Mouse (Mus musculus) midbrain, embryonic 14.5 days (tissue): ENCODE measurements at regions not wholly inside any gene's neighbourhood (a gene's known extent, or its start where the extent isn't known, plus 50 kb on each side); places are given as distances from the start of the nearest gene placed in this dataset.
"Not testable (repeated sequence)": the region's sequence is repeated elsewhere in the genome, so short reads cannot be mapped to it uniquely, and the experiment has no call there.

Experiments
- ATAC-seq: fragments of 200-750 bp; cut with Nextera tagmentation; 2 replicates; pipeline ENCODE4 v1.8.0; 2017; ENCODE audit warnings: moderate number of reproducible peaks, moderate library complexity; ENCODE audit not compliant: low FRiP score, low TSS enrichment
- DNase-seq: peaks from one replicate; pipeline ENCODE4 v3.0.0-alpha.2; 2015
- H3K27ac ChIP-seq: fragments of 300-500 bp; sonication (generic); replicated peaks from 2 replicates; pipeline ENCODE4 v1.5.1; 2014; ENCODE audit warnings: mild to moderate bottlenecking, low read depth, low read length, moderate library complexity
- H3K27me3 ChIP-seq: fragments of 300-500 bp; sonication (generic); 2 replicates; pipeline ENCODE4 v1.6.1; 2014; ENCODE audit warnings: low read length, control low read depth, mixed read lengths; ENCODE audit not compliant: control insufficient read depth, insufficient read depth
- H3K36me3 ChIP-seq: fragments of 300-500 bp; sonication (generic); 2 replicates; pipeline ENCODE4 v1.6.1; 2014; ENCODE audit warnings: low read length, control low read depth; ENCODE audit not compliant: control insufficient read depth, insufficient read depth
- H3K4me1 ChIP-seq: fragments of 300-500 bp; sonication (generic); 2 replicates; pipeline ENCODE4 v1.6.1; 2014; ENCODE audit warnings: mild to moderate bottlenecking, antibody characterized with exemption, low read length, control low read depth; ENCODE audit not compliant: control insufficient read depth, insufficient read depth
- H3K4me2 ChIP-seq: fragments of 300-500 bp; sonication (generic); 2 replicates; pipeline ENCODE4 v1.6.1; 2014; ENCODE audit warnings: mild to moderate bottlenecking, low read length, moderate library complexity
- H3K4me3 ChIP-seq: fragments of 300-500 bp; sonication (generic); replicated peaks from 2 replicates; pipeline ENCODE4 v1.5.1; 2014; ENCODE audit warnings: low read depth, low read length
- H3K9ac ChIP-seq: fragments of 300-500 bp; sonication (generic); replicated peaks from 2 replicates; pipeline ENCODE4 v1.6.1; 2014; ENCODE audit warnings: mild to moderate bottlenecking, low read length, moderate library complexity
- H3K9me3 ChIP-seq: fragments of 300-500 bp; sonication (generic); 2 replicates; pipeline ENCODE4 v1.6.1; 2016; ENCODE audit warnings: low read length, control low read depth, mixed read lengths; ENCODE audit not compliant: control insufficient read depth
- WGBS: fragments of 180-500 bp; shearing (Covaris S2); extraction: QIAGEN DNeasy Blood & Tissue Kit; methylation state at CpG from one replicate; pipeline ENCODE4 v1.1.7; 2014; 5-methylcytosine and 5-hydroxymethylcytosine counted together

DNA sequence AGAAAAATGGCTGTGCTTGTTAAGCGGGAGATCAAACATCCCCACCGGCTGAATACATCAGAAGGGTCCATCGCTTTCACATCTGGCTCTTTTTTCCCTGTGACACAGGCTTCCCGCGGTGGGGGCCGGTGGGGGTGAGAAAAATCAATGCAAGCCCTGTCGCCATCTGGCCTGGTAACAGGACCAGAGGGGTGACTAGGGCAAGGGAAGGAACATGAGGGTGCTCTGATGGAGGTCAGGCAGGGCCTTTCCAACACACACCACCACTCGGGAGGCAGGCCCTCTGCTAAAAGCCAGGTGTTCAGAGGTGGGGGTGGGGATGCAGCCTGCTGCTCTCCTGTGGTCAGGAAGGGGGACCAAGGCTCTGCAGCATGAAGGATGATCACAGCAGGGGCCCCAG, 107.5 kb upstream of the Syt13 start:
- Histone ChIP-seq H3K4me2 (no peak overlapping the region), H3K9ac (no peak overlapping the region; the same call in 1 of the 2 replicates), H3K36me3 (no peaks in the 10 kb centered on the region), H3K27me3 (no peaks in the 10 kb centered on the region), H3K9me3 (no peaks in the 10 kb centered on the region), H3K27ac (peak overlapping the region; percentile 90), H3K4me1 (peaks cover 42% of the 10 kb centered on the region), H3K4me3 (no peak overlapping the region)
- WGBS, result 5% methylated on average over 8 of the region's 8 CpGs
- DNase-seq, result peak; percentile 53
- ATAC-seq, result peak; percentile 35; the same call in 1 of the 2 replicates

DNA sequence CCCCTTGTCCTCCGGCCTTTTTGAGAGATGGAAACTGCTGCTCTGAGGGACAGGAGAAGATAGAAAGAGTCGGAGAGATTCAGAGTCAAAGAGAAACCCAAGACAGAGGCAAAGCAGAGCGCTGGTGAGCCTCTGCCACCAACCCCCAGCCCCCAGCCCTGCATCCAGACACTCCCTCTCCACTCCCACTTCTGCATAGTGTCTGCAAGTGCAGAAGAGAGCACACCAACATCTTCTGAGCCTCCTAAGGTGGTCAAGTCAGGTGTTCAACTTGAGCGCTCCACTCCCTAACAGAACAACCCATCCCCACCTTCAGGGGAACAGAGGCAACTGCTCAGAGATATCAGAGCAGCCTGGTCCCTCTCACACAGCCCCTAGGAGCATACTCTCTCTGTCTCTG, 106.8 kb upstream of the Syt13 start:
- no peak overlapping the region for H3K4me2 ChIP-seq
- H3K4me1 ChIP-seq, result peaks cover 46% of the 10 kb centered on the region
- no peak overlapping the region for H3K4me3 ChIP-seq
- H3K27me3 ChIP-seq, result no peaks in the 10 kb centered on the region
- peak overlapping the region; percentile 90 for H3K27ac ChIP-seq
- ATAC-seq (no peak), DNase-seq (no peak)
- H3K9ac ChIP-seq, result no peak overlapping the region
- no peaks in the 10 kb centered on the region for H3K9me3 ChIP-seq
- 82% methylated on average over 4 of the region's 4 CpGs for WGBS
- H3K36me3 ChIP-seq, result no peaks in the 10 kb centered on the region

- Histone ChIP-seq H3K9ac (no peak overlapping the region), H3K27me3 (no peaks in the 10 kb centered on the region), H3K4me2 (no peak overlapping the region), H3K36me3 (no peaks in the 10 kb centered on the region), H3K27ac (0 out of 2 replicates have a peak overlapping the region, but pooled peaks have one; percentile 3), H3K4me3 (no peak overlapping the region), H3K4me1 (peaks cover 54% of the 10 kb centered on the region), H3K9me3 (no peaks in the 10 kb centered on the region)
- ATAC-seq (no peak), DNase-seq (peak; percentile 56)
- 5% methylated on average over 3 of the region's 3 CpGs for WGBS
These were observed 105.7 kb upstream of the Syt13 start for GRCm38 (mm10) chr2:92809226-92809625.

GRCm38 (mm10) chr2:92809681-92810323, 105.1 kb upstream of the Syt13 start:
- H3K36me3 ChIP-seq, result no peaks in the 10 kb centered on the region
- no peak overlapping the region for H3K9ac ChIP-seq
- H3K4me1 ChIP-seq, result peaks cover 54% of the 10 kb centered on the region
- no peaks in the 10 kb centered on the region for H3K27me3 ChIP-seq
- H3K4me2 ChIP-seq, result no peak overlapping the region
- no peak overlapping the region for H3K27ac ChIP-seq
- no peak overlapping the region for H3K4me3 ChIP-seq
- WGBS, result 87% methylated on average over 4 of the region's 4 CpGs
- ATAC-seq (no peak), DNase-seq (no peak)
- H3K9me3 ChIP-seq, result no peaks in the 10 kb centered on the region

DNA sequence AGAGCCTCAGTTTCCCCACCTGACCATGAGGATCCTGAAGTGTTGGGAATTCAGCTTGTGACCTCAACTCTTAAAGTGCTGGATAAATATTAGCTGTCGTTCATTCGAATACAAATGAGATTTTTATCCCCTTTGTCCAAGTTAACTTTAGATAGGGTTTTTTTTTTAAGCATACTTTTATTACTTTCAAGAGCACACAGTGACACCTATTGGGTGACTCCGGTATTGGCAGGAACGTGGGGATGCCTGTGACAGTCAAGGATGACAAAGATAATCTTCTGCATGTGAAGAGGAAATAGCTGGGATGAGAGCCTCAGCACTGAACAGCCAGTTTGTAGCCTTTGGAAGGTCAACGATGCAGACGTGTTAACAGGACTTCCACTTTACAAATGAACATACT, 103.9 kb upstream of the Syt13 start:
- not testable (repeated sequence) for H3K27me3 ChIP-seq, ATAC-seq

DNA sequence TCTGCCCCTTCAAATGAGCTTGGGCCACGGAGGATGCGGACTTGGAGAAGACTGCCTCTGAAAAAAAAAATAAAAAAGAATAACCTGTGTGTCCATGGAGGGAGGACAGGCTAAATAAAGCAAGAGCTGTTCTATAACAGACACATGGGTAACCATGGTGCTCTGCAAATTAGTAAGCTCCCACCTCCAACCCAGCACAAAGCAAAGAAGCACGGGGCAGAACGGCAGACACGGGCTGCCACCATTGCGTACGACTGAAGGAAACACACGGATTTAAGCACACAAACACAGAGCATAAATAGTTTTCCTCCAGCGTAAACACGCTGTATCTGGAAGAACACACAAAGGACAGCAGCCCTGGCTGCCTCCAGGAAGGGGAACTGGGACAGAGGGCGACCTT, 101.9 kb upstream of the Syt13 start:
- DNase-seq (no peak), ATAC-seq (no peak)
- Histone ChIP-seq H3K9me3 (no peaks in the 10 kb centered on the region), H3K27ac (peak overlapping the region; percentile 52; the same call in 1 of the 2 replicates), H3K36me3 (no peaks in the 10 kb centered on the region), H3K4me1 (peaks cover 35% of the 10 kb centered on the region), H3K4me2 (no peak overlapping the region), H3K9ac (0 out of 2 replicates have a peak overlapping the region, but pooled peaks have one; percentile 4), H3K4me3 (no peak overlapping the region), H3K27me3 (no peaks in the 10 kb centered on the region)
- 66% methylated on average over 11 of the region's 11 CpGs for WGBS

More for the DNA sequence above, 103.9 kb upstream of the Syt13 start:
- H3K4me2 ChIP-seq, H3K27ac ChIP-seq, H3K36me3 ChIP-seq, H3K9ac ChIP-seq, H3K4me3 ChIP-seq, H3K9me3 ChIP-seq: not testable (repeated sequence)
- DNase-seq, result peak; percentile 91
- WGBS, result 12% methylated on average over 6 of the region's 6 CpGs
- peaks cover 54% of the 10 kb centered on the region for H3K4me1 ChIP-seq

DNA sequence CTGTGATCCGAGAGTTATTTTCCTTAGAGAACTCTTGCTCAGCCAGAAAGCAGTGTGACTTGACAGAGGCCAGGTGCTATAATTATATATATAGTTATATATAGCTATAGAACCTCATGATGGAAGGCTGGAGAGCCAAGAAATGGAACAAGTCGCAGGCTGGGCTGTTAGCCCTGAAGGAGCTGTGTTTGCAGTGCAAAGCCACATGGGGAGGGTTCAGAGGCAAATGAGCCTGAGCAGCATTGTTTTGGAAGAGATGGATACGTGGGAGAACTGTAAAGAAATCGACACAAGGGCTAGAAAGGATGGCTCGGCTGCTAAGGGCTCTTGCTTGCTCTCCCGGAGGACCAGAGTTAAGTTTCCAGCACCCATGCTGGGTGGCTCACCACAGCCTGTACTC, 95.3 kb upstream of the Syt13 start:
- Histone ChIP-seq H3K9ac (no peak overlapping the region), H3K36me3 (no peaks in the 10 kb centered on the region), H3K9me3 (no peaks in the 10 kb centered on the region), H3K4me2 (no peak overlapping the region), H3K4me1 (no peaks in the 10 kb centered on the region), H3K27ac (no peak overlapping the region), H3K4me3 (no peak overlapping the region), H3K27me3 (no peaks in the 10 kb centered on the region)
- DNase-seq (no peak), ATAC-seq (no peak)
- WGBS, result 76% methylated on average over 6 of the region's 6 CpGs

GRCm38 (mm10) chr2:92824325-92824724, 90.6 kb upstream of the Syt13 start:
- H3K4me2 ChIP-seq, result no peak overlapping the region
- no peak overlapping the region for H3K9ac ChIP-seq
- H3K27me3 ChIP-seq, result no peaks in the 10 kb centered on the region
- no peak overlapping the region for H3K27ac ChIP-seq
- H3K4me3 ChIP-seq, result no peak overlapping the region
- ATAC-seq (no peak), DNase-seq (no peak)
- H3K9me3 ChIP-seq, result no peaks in the 10 kb centered on the region
- peaks cover 7% of the 10 kb centered on the region; the same call in 1 of the 2 replicates for H3K4me1 ChIP-seq
- WGBS, result 83% methylated on average over 1 of the region's 1 CpGs
- H3K36me3 ChIP-seq, result no peaks in the 10 kb centered on the region

DNA sequence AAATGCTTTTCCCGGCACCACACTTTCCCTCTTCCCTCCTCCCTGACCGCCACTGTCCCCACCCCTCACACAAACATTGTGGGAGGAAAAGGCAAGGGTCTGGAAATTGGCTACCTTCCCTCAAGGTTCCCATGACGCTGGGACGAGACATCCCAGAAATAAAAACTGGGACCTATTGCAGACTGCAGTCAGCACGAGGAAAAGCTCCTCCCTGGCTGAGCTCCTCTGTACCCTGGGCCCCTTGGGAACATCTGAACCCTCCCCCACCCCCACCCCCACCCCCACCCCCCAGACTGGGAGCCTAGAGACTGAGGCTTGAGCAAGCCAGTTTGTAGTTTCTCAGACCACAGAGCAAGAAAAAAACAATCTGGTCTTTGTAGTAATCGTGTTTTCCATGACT, 89.5 kb upstream of the Syt13 start:
- Histone ChIP-seq H3K4me2 (no peak overlapping the region), H3K4me3 (no peak overlapping the region), H3K27ac (0 out of 2 replicates have a peak overlapping the region, but pooled peaks have one; percentile 20), H3K4me1 (peaks cover 11% of the 10 kb centered on the region; the same call in 1 of the 2 replicates), H3K9ac (no peak overlapping the region), H3K36me3 (no peaks in the 10 kb centered on the region), H3K9me3 (no peaks in the 10 kb centered on the region), H3K27me3 (no peaks in the 10 kb centered on the region)
- WGBS, result 15% methylated on average over 6 of the region's 6 CpGs
- DNase-seq (no peak), ATAC-seq (no peak)
